In the genomic region with DNA sequence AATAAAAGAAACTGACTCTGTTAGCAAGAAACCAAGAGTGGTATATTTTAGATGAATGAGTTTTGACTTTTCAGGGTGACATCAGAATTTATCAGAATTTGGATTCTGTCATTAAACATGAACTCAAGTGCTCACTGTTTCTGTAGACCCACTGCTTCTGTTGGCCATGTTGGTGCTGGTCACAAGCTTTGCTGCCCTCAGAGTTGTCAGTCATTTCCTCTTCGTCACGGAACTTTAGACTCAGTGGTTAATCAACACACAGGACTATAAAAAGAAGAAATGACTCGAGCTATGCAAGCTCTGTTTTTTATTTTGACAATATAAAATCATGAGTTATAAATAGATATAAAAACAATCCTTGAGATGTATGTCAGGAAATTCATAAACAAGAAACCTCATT, we compare ENCODE assay signal across 14 mouse cellular contexts.
A peak's percentile ranks its signal among the peaks of the same experiment; 100 is the strongest.
DNase-seq lines count a peak whose midpoint lies in the region.
"Had no signal": no experiment of that assay in that cellular context is flagged by ENCODE, and none has a peak within 500 bp of the region (broad histone marks: within the 10 kb centered on the region; RNA-seq: fewer than 3 reads in every experiment).

No protein-coding gene starts in this region.

- DNase-seq in kidney, adult 9 months = peak; percentile 61
- DNase-seq in kidney, adult 18-20 months = no peak
- DNase-seq in spleen, postnatal 36 days (ENCODE audit: low spot score in 2 of 2) = peak; percentile 6 to 13
- no peak for DNase-seq in spleen, postnatal 14 days (ENCODE audit: low spot score in 2 of 2)
- peak; percentile 50 for DNase-seq in large intestine, adult 2 months (ENCODE audit: low read depth, low spot score)
- DNase-seq in left cerebral cortex, postnatal 14 days (ENCODE audit: low spot score in 2 of 2) = no peak
- no peak for DNase-seq in heart, postnatal 4 days
- DNase-seq: adrenal gland, postnatal 14 days; cerebellum, adult 8-10 months; cerebellum, postnatal 36 days; embryo, embryonic 11 days; liver, embryonic 13.5 days; lung, postnatal 36 days; right cerebral cortex, postnatal 4 days had no signal

- 22% methylated on average over 3 of the region's 3 CpGs for WGBS in large intestine, adult 2 months

- intact Hi-C loops in left cerebral cortex, postnatal 14 days (cut with DNase I) = no loop called here

Comparison
In these comparisons a context has a peak if more than half of its experiments do, and no peak if none do; other contexts are left out.
1. DNase-seq: peak in kidney, adult 9 months (single experiment), spleen, postnatal 36 days (2 of 2) and large intestine, adult 2 months (single experiment); none in kidney, adult 18-20 months (single experiment), spleen, postnatal 14 days (0 of 2), left cerebral cortex, postnatal 14 days (0 of 2) and heart, postnatal 4 days (single experiment).